Mouse (Mus musculus) pancreas, adult 10 weeks (tissue): Measurements from ENCODE around the gene Arl8a. TPM values are rescaled to one million over a fixed set of nuclear protein-coding genes. Genes with fewer than 3 reads are reported as not detected.

Experiments used
- polyA plus RNA-seq: library from polyadenylated mRNA; stranded (reverse); fragments of 350-450 nt; fragmentation: Illumina TruSeq; extraction: RNeasy Lipid Tissue Mini Kit (QIAGEN cat#74804); gene quantifications from one replicate; pipeline ENCODE4 v1.2.3, GENCODE M21; 2015; ENCODE audit warnings: low read depth, low replicate concordance; ENCODE audit not compliant: insufficient read depth

Arl8a gene
- polyA plus RNA-seq = 12.8 TPM

DNA sequence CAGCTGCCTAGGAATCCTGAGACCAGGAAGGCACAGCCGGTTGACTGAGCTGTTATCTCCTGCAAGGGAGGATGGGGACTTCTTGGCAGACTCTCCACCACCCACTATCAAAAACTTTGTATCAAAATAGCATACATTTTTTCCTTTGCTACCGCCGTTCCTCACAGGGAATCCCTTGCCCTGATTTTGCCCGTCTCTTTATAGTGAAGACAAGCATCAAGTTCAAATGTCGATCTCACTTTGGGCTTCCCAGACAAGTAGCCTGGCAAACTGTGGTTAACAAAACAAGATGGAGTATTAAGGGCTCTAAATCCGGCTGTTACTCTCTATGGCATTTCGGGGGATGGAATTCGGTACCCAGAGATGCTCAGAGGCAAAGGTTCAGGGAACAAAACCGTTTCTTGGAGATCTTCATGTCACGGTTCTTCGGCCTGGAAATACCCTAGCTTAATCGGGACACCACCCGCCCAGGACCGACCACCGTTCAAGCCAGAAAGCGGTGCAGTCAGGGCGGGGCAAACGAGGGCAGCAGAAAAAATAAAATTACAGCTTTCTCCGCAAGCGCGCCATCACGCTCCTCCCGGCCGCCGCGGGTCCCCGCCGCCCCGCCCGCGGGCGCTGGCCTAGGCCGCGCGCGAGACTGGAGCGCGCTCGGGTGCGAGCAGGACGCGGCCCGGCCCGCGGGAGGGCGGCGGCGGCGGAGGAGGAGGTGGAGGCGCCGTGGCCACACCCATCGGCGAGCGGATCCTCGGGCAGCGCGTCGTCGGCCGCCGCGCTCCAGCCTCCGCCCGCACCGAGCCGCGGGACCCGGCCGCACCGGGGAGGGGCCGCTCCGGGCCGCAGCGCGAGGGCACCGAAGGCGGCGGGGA lies at the start of gene Arl8a:
Arl8a (plus strand) TSS at position 748 of the 869 bp plus-strand sequence.

DNA sequence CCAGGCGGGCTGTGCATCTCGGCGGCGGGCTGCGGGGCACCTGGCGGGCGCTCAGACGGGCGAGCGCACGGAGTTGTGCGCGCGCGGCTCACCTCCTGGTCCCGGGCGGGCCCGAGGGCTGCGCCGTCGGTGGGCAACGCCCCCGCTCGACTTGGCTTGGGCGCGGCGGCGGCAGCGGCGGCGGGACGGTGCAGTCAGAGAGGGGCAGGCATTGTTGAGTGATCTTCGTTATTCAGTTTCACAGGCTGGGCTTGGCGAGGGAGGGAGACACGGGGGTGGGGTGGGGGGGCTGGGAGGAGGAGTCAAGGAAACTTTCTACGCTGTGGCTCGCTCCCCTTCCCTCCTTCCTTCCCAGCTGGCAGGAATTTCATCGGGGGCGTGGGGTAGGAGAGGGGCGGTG lies 41.5 kb upstream of the Arl8a start, which contains the start of gene Lgr6:
Lgr6 (minus strand) TSS at position 153 of the 400 bp plus-strand sequence.

DNA sequence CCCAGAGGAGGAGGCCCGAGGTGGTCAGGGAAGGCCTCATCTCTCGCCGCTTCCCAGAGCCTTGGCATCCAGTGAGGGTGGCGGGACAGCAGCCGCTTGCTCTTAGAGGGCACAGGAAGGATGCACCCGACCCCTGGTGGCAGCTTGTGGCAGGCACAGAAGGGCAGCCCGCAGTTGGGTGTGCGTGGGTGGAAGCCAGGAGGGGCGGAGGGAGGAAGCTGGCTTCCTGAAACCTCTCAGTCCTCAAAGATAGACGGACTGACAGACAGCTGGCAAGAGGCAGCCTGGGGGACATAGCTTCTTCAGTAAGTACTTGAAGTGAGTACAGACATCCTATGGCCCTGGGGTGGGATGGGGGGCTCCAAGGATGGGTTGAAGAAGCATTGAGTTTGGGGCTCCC lies 14.2 kb upstream of the Arl8a start, which contains the start of gene Ptpn7:
Ptpn7 (plus strand) TSS at position 228 of the 400 bp plus-strand sequence.

DNA sequence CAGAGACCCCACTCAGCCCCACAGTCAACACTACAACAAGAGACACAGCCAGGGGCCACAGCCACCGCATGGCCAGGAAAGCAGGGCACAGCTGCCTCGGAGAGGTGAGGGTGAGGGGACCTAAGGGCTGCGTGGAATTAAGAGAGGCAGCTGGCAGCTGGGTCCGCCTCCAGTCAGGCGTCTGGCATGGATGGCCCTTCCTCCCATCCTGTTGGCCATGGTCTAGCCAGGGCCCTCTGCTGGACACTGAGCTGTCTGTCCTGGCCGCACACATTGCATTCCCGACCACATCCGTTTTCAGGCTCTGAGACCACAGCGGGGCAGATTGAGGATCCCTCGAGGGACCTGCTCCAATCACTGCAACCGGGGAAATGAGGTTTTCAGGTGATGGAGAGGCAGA lies 20.8 kb downstream of the Arl8a start, which contains the start of gene Gpr37l1:
Gpr37l1 (minus strand) TSS at position 247 of the 400 bp plus-strand sequence.

Other genes with a start within 250 kb of the Arl8a start
- 6.5 TPM for gene Ppp1r12b, start 190.9 kb upstream of the Arl8a start, polyA plus RNA-seq
- gene Ube2t, start 184.3 kb upstream of the Arl8a start, polyA plus RNA-seq = not detected
- gene Lgr6, start 41.5 kb upstream of the Arl8a start, polyA plus RNA-seq = not detected
- gene Ptpn7, start 14.1 kb upstream of the Arl8a start, polyA plus RNA-seq = 0.26 TPM
- 1.1 TPM for gene Gpr37l1, start 20.9 kb downstream of the Arl8a start, polyA plus RNA-seq
- 4.0 TPM for gene Elf3, start 111.7 kb downstream of the Arl8a start, polyA plus RNA-seq
- 15.7 TPM for gene Rnpep, start 137.3 kb downstream of the Arl8a start, polyA plus RNA-seq
- gene Timm17a, start 167.0 kb downstream of the Arl8a start, polyA plus RNA-seq = 18.8 TPM
- gene Lmod1, start 178.0 kb downstream of the Arl8a start, polyA plus RNA-seq = 4.8 TPM
- 4.6 TPM for gene Shisa4, start 228.4 kb downstream of the Arl8a start, polyA plus RNA-seq